Mouse (Mus musculus) liver, adult 2 months (tissue): Measurements from ENCODE around the gene Pus7l. TPM values are rescaled to one million over a fixed set of nuclear protein-coding genes. Genes with fewer than 3 reads are reported as not detected.

Source experiments
- DNase-seq: peaks from one replicate; pipeline ENCODE4 v3.0.0-alpha.2; 2011; ENCODE audit warnings: low read depth, low spot score; ENCODE audit errors: extremely low read depth
- H3K27ac ChIP-seq: fragments of 200-500 bp; replicated peaks from 2 replicates; pipeline ENCODE4 v1.5.1; 2012; ENCODE audit warnings: low read depth, mild to moderate bottlenecking, control low read depth, inconsistent platforms, low read length; ENCODE audit not compliant: insufficient read depth
- H3K27me3 ChIP-seq: fragments of 200-500 bp; 2 replicates; pipeline ENCODE4 v1.6.1; 2012; ENCODE audit warnings: mild to moderate bottlenecking, moderate library complexity, low read length, inconsistent platforms; ENCODE audit not compliant: control insufficient read depth, insufficient read depth
- H3K36me3 ChIP-seq: fragments of 200-500 bp; 2 replicates; pipeline ENCODE4 v1.6.1; 2012; ENCODE audit warnings: low read length, inconsistent platforms; ENCODE audit not compliant: control insufficient read depth, insufficient read depth
- H3K4me1 ChIP-seq: fragments of 200-500 bp; 2 replicates; pipeline ENCODE4 v1.6.1; 2011; ENCODE audit warnings: low read length; ENCODE audit not compliant: control insufficient read depth, insufficient read depth
- H3K4me3 ChIP-seq: fragments of 200-500 bp; 2 replicates; pipeline ENCODE4 v1.5.1; 2011; ENCODE audit warnings: low read depth, mild to moderate bottlenecking, control low read depth, low read length, moderate library complexity; ENCODE audit not compliant: insufficient read depth
- H3K79me2 ChIP-seq: fragments of 200-500 bp; 2 replicates; pipeline ENCODE4 v1.6.1; 2012; ENCODE audit warnings: inconsistent platforms, mild to moderate bottlenecking, low read length, moderate library complexity; ENCODE audit not compliant: control insufficient read depth, insufficient read depth
- H3K9ac ChIP-seq: fragments of 200-500 bp; 2 replicates; pipeline ENCODE4 v1.6.1; 2012; ENCODE audit warnings: low read depth, mild to moderate bottlenecking, control low read depth, inconsistent platforms, low read length
- CTCF ChIP-seq: fragments of 200-500 bp; IDR thresholded peaks from 2 replicates; pipeline ENCODE4 v1.5.1; 2011; ENCODE audit warnings: low read depth, low read length, control low read depth
- POLR2A ChIP-seq: fragments of 200-500 bp; IDR thresholded peaks from 2 replicates; pipeline ENCODE4 v1.6.1; 2011; ENCODE audit warnings: low read length, control low read depth; ENCODE audit not compliant: insufficient read depth; ENCODE audit errors: extremely low read depth
- WGBS: fragments of 180-500 bp; shearing (Covaris S2); methylation state at CpG from one replicate; pipeline ENCODE4 v1.1.7; 2018; 5-methylcytosine and 5-hydroxymethylcytosine counted together
- polyA plus RNA-seq: library from polyadenylated mRNA; depleted of rRNA; stranded (reverse); fragments of >200 nt; gene quantifications from 2 replicates; pipeline ENCODE4 v1.2.3, GENCODE M21; 2012
- total RNA-seq: library from RNA; depleted of rRNA; stranded (reverse); fragments of >200 nt; gene quantifications from 2 replicates; pipeline ENCODE4 v1.2.3, GENCODE M21; 2014

Pus7l gene
- total and polyA plus RNA-seq, 2 experiments, result 0.92 to 1.5 TPM

- no peak for DNase-seq
- Histone ChIP-seq H3K79me2 (no peaks in the 10 kb centered on the region), H3K4me1 (no peaks in the 10 kb centered on the region), H3K36me3 (peaks cover 22% of the 10 kb centered on the region; the same call in 1 of the 2 replicates), H3K27ac (no peak overlapping the region), H3K27me3 (no peaks in the 10 kb centered on the region), H3K9ac (no peak overlapping the region), H3K4me3 (no peak overlapping the region)
- TF ChIP-seq CTCF (no peak), POLR2A (no peak)
- WGBS, result 67% methylated on average over 6 of the region's 6 CpGs
Measured at GRCm38 (mm10) chr15:94532956-94533355, 10.4 kb downstream of the Pus7l start.

GRCm38 (mm10) chr15:94532306-94532705 is 11.0 kb downstream of the Pus7l start:
- H3K4me3 ChIP-seq, result no peak overlapping the region
- WGBS, result 89% methylated on average over 5 of the region's 5 CpGs
- H3K27me3 ChIP-seq, result no peaks in the 10 kb centered on the region
- no peak for TF ChIP-seq CTCF
- TF ChIP-seq POLR2A, result no peak
- H3K4me1 ChIP-seq, result no peaks in the 10 kb centered on the region
- H3K9ac ChIP-seq, result no peak overlapping the region
- DNase-seq, result no peak
- no peaks in the 10 kb centered on the region for H3K79me2 ChIP-seq
- H3K36me3 ChIP-seq, result peaks cover 22% of the 10 kb centered on the region; the same call in 1 of the 2 replicates
- no peak overlapping the region for H3K27ac ChIP-seq

- Histone ChIP-seq H3K4me1 (no peaks in the 10 kb centered on the region), H3K79me2 (no peaks in the 10 kb centered on the region), H3K27me3 (no peaks in the 10 kb centered on the region), H3K9ac (no peak overlapping the region), H3K4me3 (no peak overlapping the region), H3K36me3 (peaks cover 26% of the 10 kb centered on the region; the same call in 1 of the 2 replicates), H3K27ac (no peak overlapping the region)
- no peak for DNase-seq
- WGBS, result 82% methylated on average over 3 of the region's 3 CpGs
- TF ChIP-seq POLR2A (no peak), CTCF (no peak)
Measured at GRCm38 (mm10) chr15:94530519-94530918, 12.8 kb downstream of the Pus7l start.

GRCm38 (mm10) chr15:94524956-94525355 is 18.4 kb downstream of the Pus7l start:
- Histone ChIP-seq H3K4me1 (no peaks in the 10 kb centered on the region), H3K4me3 (no peak overlapping the region), H3K79me2 (no peaks in the 10 kb centered on the region), H3K36me3 (peaks cover 11% of the 10 kb centered on the region; the same call in 1 of the 2 replicates), H3K27ac (no peak overlapping the region), H3K27me3 (no peaks in the 10 kb centered on the region), H3K9ac (no peak overlapping the region)
- WGBS, result 88% methylated on average over 12 of the region's 12 CpGs
- no peak for DNase-seq
- no peak for TF ChIP-seq POLR2A
- TF ChIP-seq CTCF, result no peak

GRCm38 (mm10) chr15:94523251-94523650 is 20.1 kb downstream of the Pus7l start:
- Histone ChIP-seq H3K4me1 (no peaks in the 10 kb centered on the region), H3K27me3 (peaks cover 2% of the 10 kb centered on the region; the same call in 1 of the 2 replicates), H3K27ac (no peak overlapping the region), H3K4me3 (no peak overlapping the region), H3K9ac (no peak overlapping the region), H3K79me2 (no peaks in the 10 kb centered on the region), H3K36me3 (peaks cover 6% of the 10 kb centered on the region; the same call in 1 of the 2 replicates)
- DNase-seq, result no peak
- WGBS, result 88% methylated on average over 28 of the region's 28 CpGs
- TF ChIP-seq POLR2A (no peak), CTCF (no peak)

- no peak for DNase-seq
- Histone ChIP-seq H3K27ac (no peak overlapping the region), H3K4me1 (no peaks in the 10 kb centered on the region), H3K36me3 (peaks cover 3% of the 10 kb centered on the region; the same call in 1 of the 2 replicates), H3K4me3 (no peak overlapping the region), H3K79me2 (no peaks in the 10 kb centered on the region), H3K9ac (no peak overlapping the region), H3K27me3 (peaks cover 3% of the 10 kb centered on the region; the same call in 1 of the 2 replicates)
- 69% methylated on average over 5 of the region's 5 CpGs for WGBS
- TF ChIP-seq POLR2A, result no peak
- TF ChIP-seq CTCF, result no peak
Measured at GRCm38 (mm10) chr15:94520959-94521358, 22.4 kb downstream of the Pus7l start.
